In genomic region chr2:34792543-34792942, GRCm38 (mm10) we compare ENCODE assay signal across 12 mouse cellular contexts. TPM values are rescaled to one million over a fixed set of nuclear protein-coding genes. Genes with fewer than 3 reads are reported as not detected.
"Had no signal": no experiment of that assay in that cellular context is flagged by ENCODE, and none has a peak within 500 bp of the region (broad histone marks: within the 10 kb centered on the region; RNA-seq: fewer than 3 reads in every experiment).

No protein-coding gene starts in this region.

RNA-seq across cellular contexts. Expression of gene Gm34653, which starts 40.3 kb away (rescaled TPM):
- total RNA-seq: midbrain, postnatal 0 days; monocyte, adult 5-6 weeks; neutrophil, adult 5-6 weeks had no signal
- polyA plus RNA-seq: lung, embryonic 14.5 days; lung, embryonic 16.5 days; macrophage; midbrain, embryonic 11.5 days; midbrain, embryonic 15.5 days; neural tube, embryonic 12.5 days; neural tube, embryonic 14.5 days; spleen, adult 2 months; stomach, embryonic 15.5 days had no signal
